Mouse (Mus musculus) lung, embryonic 14.5 days (tissue): ENCODE results near the gene Casd1. TPM values are rescaled to one million over a fixed set of nuclear protein-coding genes. Genes with fewer than 3 reads are reported as not detected.

Experiments used
- ATAC-seq: fragments of 200-750 bp; cut with Nextera tagmentation; 2 replicates; pipeline ENCODE4 v1.8.0; 2017; ENCODE audit warnings: mild to moderate bottlenecking, moderate TSS enrichment, moderate library complexity; ENCODE audit not compliant: insufficient read depth
- DNase-seq: peaks from one replicate; pipeline ENCODE4 v3.0.0-alpha.2; 2015
- H3K27ac ChIP-seq: fragments of 300-500 bp; sonication (generic); 2 replicates; pipeline ENCODE4 v1.5.1; 2014; ENCODE audit warnings: low read depth, mild to moderate bottlenecking, moderate library complexity
- H3K27me3 ChIP-seq: fragments of 300-500 bp; sonication (generic); 2 replicates; pipeline ENCODE4 v1.6.1; 2014; ENCODE audit warnings: low read length, control low read depth; ENCODE audit not compliant: insufficient read depth
- H3K36me3 ChIP-seq: fragments of 300-500 bp; sonication (generic); 2 replicates; pipeline ENCODE4 v1.6.1; 2014; ENCODE audit warnings: control low read depth; ENCODE audit not compliant: insufficient read depth
- H3K4me1 ChIP-seq: fragments of 300-500 bp; sonication (generic); 2 replicates; pipeline ENCODE4 v1.6.1; 2014; ENCODE audit warnings: antibody characterized with exemption, control low read depth; ENCODE audit not compliant: insufficient read depth
- H3K4me2 ChIP-seq: fragments of 300-500 bp; sonication (generic); 2 replicates; pipeline ENCODE4 v1.6.1; 2014; ENCODE audit warnings: mild to moderate bottlenecking
- H3K4me3 ChIP-seq: fragments of 300-500 bp; sonication (generic); 2 replicates; pipeline ENCODE4 v1.5.1; 2014; ENCODE audit warnings: low read depth, low read length
- H3K9ac ChIP-seq: fragments of 300-500 bp; sonication (generic); 2 replicates; pipeline ENCODE4 v1.6.1; 2014
- H3K9me3 ChIP-seq: fragments of 300-500 bp; sonication (generic); 2 replicates; pipeline ENCODE4 v1.6.1; 2016; ENCODE audit warnings: low read depth, low read length, control low read depth
- CTCF ChIP-seq: IDR thresholded peaks from 2 replicates; pipeline ENCODE4 v1.5.1; 2016; ENCODE audit warnings: antibody characterized with exemption, low read depth
- WGBS: fragments of 180-500 bp; shearing (Covaris S2); extraction: QIAGEN DNeasy Blood & Tissue Kit; methylation state at CpG from one replicate; pipeline ENCODE4 v1.1.7; 2014; 5-methylcytosine and 5-hydroxymethylcytosine counted together
- polyA plus RNA-seq: library from polyadenylated mRNA; unstranded; fragments of >200 nt; fragmentation: Nextera tagmentation; extraction: Ambion mirVana; gene quantifications from 2 replicates; pipeline ENCODE4 v1.2.1, GENCODE M21; 2014

Casd1 gene
- polyA plus RNA-seq, 1 experiment from 2014 or later = 43.3 TPM

DNA sequence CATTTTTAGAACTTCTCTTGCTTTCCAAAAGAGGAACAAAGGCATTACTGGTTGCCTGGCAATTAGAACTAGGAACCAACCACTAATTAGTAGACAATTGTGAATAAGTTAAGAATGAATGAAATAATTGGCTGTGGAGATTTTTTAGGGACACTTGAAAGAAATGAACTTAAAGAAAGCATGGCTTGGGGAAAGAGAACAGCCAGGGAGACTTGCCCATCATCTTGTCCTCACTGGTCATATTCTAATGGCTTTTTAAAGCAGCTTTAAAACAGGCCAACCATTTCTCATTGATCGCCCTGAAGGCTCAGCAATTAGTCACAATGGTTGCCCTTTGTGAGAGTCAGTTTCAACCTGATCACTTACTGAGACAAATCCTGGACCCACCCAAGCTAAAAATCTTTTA lies 76.7 kb downstream of the Casd1 start:
- no peak overlapping the region for H3K27ac ChIP-seq
- H3K4me1 ChIP-seq = no peaks in the 10 kb centered on the region
- 93% methylated on average over 1 of the region's 1 CpGs for WGBS
- no peaks in the 10 kb centered on the region for H3K36me3 ChIP-seq
- H3K4me3 ChIP-seq = no peak overlapping the region
- no peak overlapping the region for H3K9ac ChIP-seq
- DNase-seq = no peak
- ATAC-seq = no peak
- H3K4me2 ChIP-seq = no peak overlapping the region
- H3K9me3 ChIP-seq = no peaks in the 10 kb centered on the region
- H3K27me3 ChIP-seq = no peaks in the 10 kb centered on the region
- no peak for TF ChIP-seq CTCF

DNA sequence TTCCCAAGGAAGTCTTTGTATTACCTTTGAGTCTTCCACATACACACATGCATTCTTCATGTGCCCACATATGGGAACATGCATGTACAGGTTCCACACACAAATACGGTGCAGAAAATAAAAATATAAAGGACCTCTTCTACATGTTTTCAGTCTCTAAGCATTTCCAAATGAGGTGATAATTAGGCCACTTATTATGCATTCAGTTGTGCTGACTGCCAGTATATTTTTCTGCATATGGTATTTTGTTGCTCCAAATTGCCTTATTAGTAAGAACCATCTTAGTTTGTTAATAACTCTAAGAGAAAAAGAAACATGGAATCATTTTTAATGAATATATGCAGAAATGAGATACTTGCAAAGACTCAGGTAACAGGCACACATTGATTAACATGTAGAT lies 79.3 kb downstream of the Casd1 start:
- no peaks in the 10 kb centered on the region for H3K9me3 ChIP-seq
- ATAC-seq (no peak), DNase-seq (no peak)
- no peaks in the 10 kb centered on the region for H3K4me1 ChIP-seq
- no peaks in the 10 kb centered on the region for H3K36me3 ChIP-seq
- no peak overlapping the region for H3K4me3 ChIP-seq
- TF ChIP-seq CTCF = no peak
- no peak overlapping the region for H3K27ac ChIP-seq
- no peaks in the 10 kb centered on the region for H3K27me3 ChIP-seq
- no peak overlapping the region for H3K9ac ChIP-seq
- WGBS = 90% methylated on average over 1 of the region's 1 CpGs
- no peak overlapping the region for H3K4me2 ChIP-seq

DNA sequence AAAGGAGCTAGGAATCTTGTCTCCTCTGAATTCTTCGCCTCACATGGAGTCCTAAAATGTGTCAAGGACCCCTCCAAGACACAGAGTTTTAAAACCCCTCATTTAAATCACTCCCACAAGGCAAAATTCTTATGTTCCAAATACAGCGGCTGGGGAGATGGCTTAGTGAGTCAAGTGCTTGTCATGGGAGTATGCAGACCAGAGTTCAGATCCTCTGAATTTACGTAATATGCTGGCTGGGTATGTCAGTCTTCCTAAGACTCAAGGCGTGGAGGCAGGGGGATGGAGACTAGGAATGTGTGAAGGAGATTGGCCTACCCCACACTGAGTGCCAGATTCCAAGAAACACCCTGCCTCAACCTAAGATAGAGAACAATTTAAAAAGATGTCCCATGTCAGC lies 79.9 kb downstream of the Casd1 start:
- no peaks in the 10 kb centered on the region for H3K36me3 ChIP-seq
- H3K9me3 ChIP-seq = no peaks in the 10 kb centered on the region
- DNase-seq (no peak), ATAC-seq (no peak)
- H3K27me3 ChIP-seq = no peaks in the 10 kb centered on the region
- no peak for TF ChIP-seq CTCF
- H3K4me3 ChIP-seq = no peak overlapping the region
- H3K4me1 ChIP-seq = no peaks in the 10 kb centered on the region
- no peak overlapping the region for H3K27ac ChIP-seq
- no peak overlapping the region for H3K9ac ChIP-seq
- WGBS = 84% methylated on average over 4 of the region's 4 CpGs
- no peak overlapping the region for H3K4me2 ChIP-seq

DNA sequence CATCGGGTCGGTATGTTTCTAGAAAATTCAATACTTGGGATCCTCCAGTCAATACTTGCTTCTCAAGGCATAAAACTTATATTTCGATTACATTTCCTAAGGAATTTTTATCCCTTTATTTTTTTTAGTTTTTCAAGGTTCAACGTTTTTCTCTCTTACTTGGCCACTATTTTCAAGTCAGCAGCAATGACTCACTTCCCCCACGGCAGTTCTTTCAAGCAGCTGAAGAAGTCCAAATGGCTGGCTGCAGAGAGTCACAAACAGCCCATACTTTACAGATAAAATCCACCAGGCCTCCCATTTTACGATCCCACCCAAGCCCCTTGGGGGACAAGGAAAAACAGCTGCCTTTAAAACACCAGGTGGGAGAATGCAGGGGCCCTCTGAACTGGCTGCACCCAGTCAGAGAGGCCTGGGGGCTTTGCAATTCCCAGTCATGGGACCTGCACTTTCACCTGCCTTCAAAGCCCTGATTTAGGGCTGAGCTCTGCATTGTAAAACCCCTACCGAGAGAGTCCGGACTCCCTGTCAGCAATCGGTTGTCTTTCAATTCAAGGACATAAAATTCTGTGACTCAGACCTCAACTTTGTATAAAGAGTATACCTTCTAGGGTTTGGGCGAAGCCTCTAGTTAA lies 84.2 kb downstream of the Casd1 start:
- DNase-seq = no peak
- Histone ChIP-seq H3K9ac (no peak overlapping the region), H3K4me2 (no peak overlapping the region), H3K36me3 (0 out of 2 replicates have a peak, but pooled peaks cover 2% of the 10 kb centered on the region), H3K27ac (no peak overlapping the region), H3K4me3 (no peak overlapping the region), H3K27me3 (no peaks in the 10 kb centered on the region), H3K9me3 (no peaks in the 10 kb centered on the region), H3K4me1 (no peaks in the 10 kb centered on the region)
- ATAC-seq = no peak
- no peak for TF ChIP-seq CTCF
- 68% methylated on average over 10 of the region's 10 CpGs for WGBS

DNA sequence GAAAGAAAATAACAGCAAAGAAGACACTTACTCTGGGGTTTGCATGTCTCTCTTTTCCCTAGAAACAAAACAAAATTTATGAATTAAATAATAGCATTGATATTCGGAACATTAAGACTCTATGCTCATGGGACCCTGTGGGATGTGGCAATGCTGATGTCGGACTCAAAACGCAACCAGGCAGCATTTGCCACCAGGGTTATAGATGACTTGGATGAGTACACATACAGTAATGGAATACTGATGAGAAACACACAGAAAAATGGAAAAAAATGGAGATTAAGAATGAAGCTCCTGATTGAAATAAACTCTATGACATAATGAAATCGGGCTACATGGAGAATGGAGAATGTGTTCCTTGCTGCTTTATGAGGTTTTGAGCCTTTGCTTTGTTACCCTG lies 89.8 kb downstream of the Casd1 start:
- no peaks in the 10 kb centered on the region for H3K9me3 ChIP-seq
- H3K4me3 ChIP-seq = no peak overlapping the region
- H3K4me1 ChIP-seq = no peaks in the 10 kb centered on the region
- H3K9ac ChIP-seq = no peak overlapping the region
- 0 out of 2 replicates have a peak, but pooled peaks cover 2% of the 10 kb centered on the region for H3K36me3 ChIP-seq
- TF ChIP-seq CTCF = no peak
- no peak overlapping the region for H3K4me2 ChIP-seq
- no peak overlapping the region for H3K27ac ChIP-seq
- WGBS = 87% methylated on average over 4 of the region's 4 CpGs
- ATAC-seq (no peak), DNase-seq (no peak)
- no peaks in the 10 kb centered on the region for H3K27me3 ChIP-seq

Other genes starting within 250 kb of the Casd1 start
- 626 and 660 TPM in 2 replicates for gene Col1a2, start 96.0 kb upstream of the Casd1 start, polyA plus RNA-seq
- gene Sgce, start 146.4 kb downstream of the Casd1 start, polyA plus RNA-seq = 49.9 and 52.7 TPM in 2 replicates
- gene Peg10, start 146.5 kb downstream of the Casd1 start, polyA plus RNA-seq = 4.0 and 4.3 TPM in 2 replicates